Mouse (Mus musculus): ENCODE measurements around the gene Tecpr2.

DNA sequence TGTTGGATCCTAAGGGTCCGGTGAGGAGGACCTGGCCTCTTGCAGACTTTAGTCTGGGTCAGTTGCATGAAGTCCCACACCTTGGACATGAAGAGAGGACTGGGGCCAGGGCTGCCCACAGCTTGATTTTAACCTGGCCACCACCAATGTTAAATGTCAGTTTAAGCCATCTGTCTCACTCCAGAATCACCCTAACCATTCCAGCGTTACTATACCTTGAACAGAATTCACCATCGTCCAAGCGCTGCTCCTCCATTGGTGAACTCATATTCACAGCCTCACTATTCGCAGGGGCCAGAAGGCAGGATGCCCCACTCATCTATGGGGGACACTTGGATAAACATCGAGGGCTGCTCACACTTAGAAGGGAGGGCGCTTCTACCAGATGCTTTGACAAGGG, 111.9 kb downstream of the Tecpr2 start:
- TF ChIP-seq CTCF (IDR thresholded peaks at IDR 0.05; ENCODE audit: insufficient read depth, low read length), result no peak
- TF ChIP-seq POLR2A (IDR thresholded peaks at IDR 0.05; ENCODE audit: borderline replicate concordance, extremely low read depth, low read depth, low read length), result no peak
